Mouse (Mus musculus) T-helper 2 cell (primary cell): ENCODE results near the gene Trpc4ap.
"Not testable (repeated sequence)": the region's sequence is repeated elsewhere in the genome, so short reads cannot be mapped to it uniquely, and the experiment has no call there.

Source experiments
- in situ Hi-C: fragments of 300-600 bp; cut with MboI, MseI; formaldehyde crosslinking; loops from one replicate; pipeline ENCODE4 v1.15.1; 2025; ENCODE audit warnings: high pct_unique_total_duplicates

Gene Trpc4ap

DNA sequence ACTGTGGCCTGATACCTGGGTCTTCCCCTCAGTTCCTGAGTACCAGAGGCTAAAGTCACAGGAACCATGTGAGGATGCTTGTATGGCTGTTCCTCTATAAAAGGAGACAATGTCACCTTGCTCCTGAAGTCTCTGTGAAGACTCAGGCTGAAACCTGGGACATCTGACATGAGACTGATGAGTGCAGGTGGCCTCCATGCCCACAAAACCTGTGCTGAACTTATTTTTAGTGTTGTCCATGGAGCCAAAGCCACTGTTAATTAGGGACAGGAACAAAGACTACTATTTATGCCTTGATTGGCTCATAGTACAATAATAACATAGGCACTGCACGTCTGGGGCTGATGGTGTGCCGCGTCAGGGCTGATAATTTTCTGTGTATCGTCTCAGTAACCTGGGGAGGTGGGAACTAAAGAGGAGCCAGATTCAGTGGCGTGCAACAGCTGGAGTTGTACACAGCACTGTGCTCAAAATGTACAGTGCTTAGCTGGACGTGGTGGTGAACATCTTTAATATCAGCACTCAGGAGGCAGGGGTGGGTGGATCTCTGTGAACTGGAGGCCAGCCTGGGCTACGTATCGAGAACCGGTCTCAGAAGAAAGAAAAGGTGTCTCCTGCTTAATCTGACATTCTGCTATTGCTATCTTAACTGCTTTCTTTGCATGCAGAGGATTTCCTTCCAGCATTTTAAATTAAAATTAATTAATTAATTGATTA lies 80.2 kb downstream of the Trpc4ap start:
- in situ Hi-C loops = no loop called here

DNA sequence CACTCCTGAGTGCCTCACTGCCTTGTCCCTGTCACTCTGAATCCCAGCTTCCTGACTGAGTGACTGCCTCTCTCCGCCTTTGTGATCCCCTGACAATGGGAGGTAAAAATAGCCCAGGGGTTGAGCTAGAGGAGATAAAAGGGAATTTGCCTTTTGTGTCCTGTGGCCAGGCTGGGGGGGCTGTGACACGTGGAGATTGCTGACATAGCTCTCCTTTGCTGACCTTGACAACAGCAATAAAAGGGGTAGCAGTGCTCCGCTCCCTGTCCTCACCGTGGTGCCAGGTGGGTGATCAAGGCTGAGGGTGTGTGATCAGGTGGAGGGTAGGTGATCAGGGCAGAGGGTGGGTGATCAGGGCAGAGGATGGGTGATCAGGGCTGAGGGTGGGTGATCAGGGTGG lies 81.2 kb downstream of the Trpc4ap start, which contains the start of gene Myh7b:
Gene Myh7b (plus strand): TSS at position 235 of the 400 bp plus-strand sequence.
- in situ Hi-C loops = no loop called here

DNA sequence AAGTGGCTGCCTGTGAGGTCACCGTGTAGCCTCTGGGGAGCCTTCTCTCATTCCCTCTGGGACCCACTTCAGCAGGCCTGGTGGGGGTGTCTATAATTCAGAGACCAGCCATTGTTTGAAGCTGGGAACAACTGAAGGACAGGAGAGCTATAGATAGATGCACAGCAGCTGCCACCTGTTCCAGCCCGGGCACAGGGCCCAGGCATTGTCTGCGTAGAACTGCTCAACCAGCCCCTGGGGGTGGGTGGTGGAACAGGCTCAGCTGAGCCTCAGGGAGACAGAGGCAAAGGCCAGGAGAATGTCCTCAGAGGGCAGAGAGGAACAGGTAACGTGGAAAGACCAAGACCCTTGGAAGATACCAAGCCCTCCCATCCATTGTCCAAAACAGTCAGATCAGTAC lies 85.8 kb downstream of the Trpc4ap start:
- in situ Hi-C loops = no loop called here

DNA sequence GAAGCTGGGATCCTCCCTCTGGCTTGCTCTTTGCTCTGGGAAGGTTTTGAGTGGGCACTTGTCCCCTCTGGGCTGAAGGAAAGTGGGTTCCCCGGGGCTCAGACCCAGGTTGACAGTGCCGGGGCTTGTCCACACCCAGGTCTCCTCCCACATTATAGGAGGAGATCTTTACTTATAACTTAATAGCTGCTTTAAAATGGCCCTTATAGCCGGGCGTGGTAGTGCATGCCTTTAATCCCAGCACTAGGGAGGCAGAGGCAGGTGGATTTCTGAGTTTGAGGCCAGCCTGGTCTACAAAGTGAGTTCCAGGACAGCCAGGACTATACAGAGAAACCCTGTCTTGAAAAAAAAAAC lies 87.0 kb downstream of the Trpc4ap start:
- in situ Hi-C loops = not testable (repeated sequence)

DNA sequence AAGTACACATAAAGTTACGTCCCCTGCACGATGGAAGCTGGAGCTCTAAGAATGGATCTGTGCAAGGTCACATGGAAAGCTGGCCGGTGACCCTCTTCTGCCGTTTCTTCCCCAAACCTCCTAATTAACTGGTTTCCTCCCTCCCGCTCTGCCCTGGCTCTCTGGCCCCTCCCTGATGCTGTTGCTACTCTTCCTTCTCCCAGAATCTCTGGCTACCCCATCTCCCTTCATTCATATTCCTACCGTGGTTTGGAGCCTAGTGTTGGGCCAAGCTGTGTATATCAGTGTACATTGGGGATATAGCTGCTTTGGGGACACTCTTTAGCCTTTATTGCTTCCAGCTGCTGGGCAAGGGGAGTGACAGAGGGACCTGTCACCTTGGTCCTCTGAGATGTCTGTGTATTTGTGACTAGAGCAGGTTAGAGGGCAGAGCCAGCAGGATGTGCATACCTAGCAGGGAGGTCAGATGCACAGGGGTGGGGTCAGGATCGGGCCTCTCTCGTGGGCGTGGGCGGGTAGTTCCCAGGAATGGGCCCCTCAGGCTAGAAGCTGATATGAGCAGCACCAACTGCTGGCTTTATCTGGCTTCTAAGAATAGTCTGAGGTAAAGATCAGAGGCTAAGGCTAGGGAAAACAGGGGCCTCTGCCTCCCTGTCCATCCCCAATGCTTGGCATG lies 87.5 kb downstream of the Trpc4ap start:
- in situ Hi-C loops = no loop called here

DNA sequence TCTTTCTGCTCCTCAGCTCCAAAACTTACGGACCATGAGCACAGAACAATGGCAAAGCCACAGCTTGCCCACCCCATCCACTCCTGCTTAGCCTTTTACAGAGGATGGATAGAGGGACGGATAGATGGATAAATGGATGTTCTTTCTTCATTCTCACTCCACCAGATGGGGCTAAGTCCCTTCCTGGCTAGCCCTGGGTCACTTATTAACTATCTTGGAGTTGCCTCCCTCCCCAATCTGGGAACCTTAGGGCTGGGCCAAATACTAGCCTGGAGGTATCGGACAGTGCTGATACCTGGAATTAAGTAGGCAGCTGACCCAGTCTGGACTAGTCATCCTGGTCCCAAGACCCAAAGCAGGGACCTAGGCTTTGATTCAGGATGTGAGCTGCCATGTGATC lies 88.5 kb downstream of the Trpc4ap start:
- in situ Hi-C loops = no loop called here

DNA sequence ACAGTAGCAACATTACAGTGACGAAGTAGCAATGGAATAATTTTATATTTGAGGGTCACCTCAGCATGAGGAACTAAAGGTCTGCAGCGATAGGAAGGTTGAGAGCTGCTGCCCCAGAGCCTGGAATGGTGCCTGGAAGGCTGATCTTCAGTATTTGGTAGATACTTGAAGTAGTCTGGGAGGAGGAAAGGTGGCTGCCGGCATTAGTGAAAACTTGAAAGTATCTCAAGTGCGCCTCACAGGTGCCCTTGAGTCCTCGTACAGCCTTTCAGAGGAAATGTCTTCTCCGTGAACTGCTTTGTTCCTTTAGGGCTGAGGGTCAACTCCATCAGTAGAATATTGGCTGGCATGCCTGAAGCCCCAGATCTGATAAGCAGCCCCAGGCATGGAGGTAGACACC lies 96.7 kb downstream of the Trpc4ap start:
- in situ Hi-C loops = no loop called here

DNA sequence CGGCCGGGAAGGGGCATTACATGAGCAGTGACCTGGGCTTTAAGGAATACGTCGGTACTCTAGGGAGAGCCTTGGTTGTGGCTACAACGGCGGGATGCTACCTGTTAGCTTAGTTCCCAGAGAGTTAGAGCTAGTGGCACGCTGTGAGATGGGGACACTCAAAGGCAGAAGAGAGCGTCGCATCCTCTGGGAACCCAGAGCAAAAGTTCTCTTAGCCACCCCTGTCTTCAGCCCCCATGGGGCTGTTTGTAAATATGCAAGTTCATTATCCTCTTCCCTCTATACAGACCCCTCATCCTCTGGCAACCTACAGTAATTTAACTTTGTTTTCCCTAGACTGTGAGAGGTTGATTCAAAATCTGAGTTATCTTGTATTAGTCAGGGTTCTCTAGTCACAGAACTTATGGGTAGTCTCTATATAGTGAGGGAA lies 99.3 kb downstream of the Trpc4ap start:
- in situ Hi-C loops = no loop called here

DNA sequence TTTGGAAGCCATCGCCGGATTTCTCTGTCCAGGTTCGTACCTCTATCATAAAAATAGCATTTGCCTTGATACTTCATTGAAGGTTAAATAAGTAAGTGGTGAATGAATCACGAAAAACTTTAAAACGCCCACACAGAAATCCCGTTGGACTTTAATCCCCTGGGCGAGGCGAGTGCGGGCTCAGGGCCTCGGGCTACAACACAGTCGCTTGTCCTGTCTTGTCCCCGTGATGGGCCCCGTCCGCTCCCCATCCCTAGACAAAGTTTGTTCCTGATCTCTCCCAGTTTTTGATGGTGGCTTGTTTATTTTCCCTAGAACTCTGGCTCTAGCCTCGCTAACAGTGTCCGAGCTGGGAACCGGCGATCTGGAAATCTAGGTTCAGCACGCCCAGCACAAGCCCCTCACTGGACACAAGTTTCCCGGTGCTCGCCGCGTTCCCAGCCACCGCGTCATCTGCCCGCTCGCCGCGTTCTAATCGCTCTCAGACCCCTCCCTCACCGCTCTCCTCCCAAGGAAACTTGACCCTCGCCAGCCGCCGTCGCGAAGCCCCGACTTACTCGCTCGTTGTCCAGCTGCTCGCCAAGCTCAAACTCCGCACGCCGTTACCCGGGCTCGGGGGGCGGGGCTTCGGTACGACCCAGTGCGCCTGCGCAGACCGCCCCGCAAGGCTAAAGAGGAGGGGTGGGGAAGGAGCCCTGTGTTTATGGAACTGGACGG lies 99.9 kb downstream of the Trpc4ap start, which contains the start of gene Gss:
Gene Gss (minus strand): TSS at position 674 of the 717 bp plus-strand sequence.
- in situ Hi-C loops = no loop called here

DNA sequence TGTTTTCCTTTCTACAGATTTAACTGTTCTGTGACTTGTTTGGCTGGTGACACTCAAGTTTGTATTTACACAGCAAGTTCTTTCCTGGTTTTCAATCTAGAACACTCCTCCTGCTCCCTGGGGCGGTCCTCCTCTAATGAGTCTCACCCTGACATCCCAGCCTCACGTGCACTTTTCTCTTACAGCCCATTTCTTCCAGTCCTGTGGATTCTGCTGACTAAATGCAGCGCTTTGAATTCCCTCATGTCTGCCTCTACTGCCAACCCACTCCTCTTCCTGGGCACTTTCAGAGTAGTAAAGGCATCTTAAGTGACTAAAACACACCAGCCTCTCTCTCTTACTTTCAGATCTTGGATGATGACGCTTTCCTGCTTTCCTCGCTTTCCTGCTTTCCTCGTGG lies 100.5 kb downstream of the Trpc4ap start:
- in situ Hi-C loops = no loop called here

DNA sequence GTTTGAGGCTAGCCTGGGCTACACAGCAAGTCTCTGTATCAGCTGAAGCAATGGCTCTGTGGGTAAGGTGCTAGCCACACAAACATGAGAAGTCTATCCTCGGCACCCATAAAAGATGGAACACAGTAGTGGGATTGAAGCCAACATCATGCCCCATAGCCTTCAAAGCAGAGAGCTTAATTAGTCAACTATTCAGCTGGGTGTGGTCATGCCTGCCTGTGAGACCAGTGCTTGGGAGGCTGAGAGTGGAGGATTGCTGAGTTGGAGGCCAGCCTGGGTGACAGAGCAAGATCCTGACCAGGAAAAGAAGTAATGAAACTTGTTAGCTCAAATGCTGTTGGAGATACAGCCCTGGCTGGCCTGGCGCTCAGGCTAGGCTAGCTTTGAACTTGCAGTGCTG lies 101.3 kb downstream of the Trpc4ap start:
- in situ Hi-C loops = no loop called here

DNA sequence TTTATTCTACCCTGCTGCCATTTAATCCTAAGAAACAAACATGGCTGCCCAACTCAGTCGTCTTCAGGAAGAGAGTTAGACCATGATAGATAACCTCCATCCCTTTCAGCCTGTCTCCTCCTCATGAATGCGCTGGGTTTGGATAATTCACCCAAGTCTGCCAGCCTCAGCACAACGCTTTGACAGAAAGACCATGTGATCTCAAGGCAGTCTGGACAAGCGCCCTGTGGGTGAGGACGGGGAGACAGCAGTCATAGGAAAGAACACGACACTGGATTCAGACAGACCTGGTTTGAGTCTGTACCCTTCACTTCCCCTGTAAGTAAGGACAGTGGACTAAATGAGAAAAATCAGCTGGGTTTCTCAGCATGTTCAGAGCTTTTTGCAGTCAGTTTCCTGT lies 102.7 kb downstream of the Trpc4ap start:
- in situ Hi-C loops = loop anchor here (10.0 kb wide), 1 partner anchor 75 kb away; the partner anchor contains the start of genes Acss2 and Ggt7

DNA sequence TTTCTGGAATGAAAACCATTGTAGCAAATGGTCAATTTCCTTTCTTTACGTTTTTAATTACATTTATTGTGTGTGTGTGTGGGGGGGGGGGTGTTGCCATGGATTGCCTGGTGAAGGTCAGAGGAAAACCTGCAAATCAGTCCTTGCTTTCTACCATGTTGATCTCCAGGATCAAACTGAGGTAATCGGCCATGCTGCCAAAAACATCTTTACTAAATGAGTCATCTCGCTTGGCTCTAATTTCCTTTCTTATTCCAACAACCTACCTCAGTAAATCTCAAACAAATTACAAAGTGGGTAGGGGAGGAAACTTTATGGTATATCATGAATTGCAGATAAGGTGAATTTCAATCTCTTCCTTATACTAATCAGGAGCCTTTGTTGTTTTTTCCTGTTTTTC lies 104.0 kb downstream of the Trpc4ap start:
- in situ Hi-C loops = loop anchor here (10.0 kb wide), 1 partner anchor 73 kb away; the partner anchor contains the start of genes Acss2 and Ggt7

DNA sequence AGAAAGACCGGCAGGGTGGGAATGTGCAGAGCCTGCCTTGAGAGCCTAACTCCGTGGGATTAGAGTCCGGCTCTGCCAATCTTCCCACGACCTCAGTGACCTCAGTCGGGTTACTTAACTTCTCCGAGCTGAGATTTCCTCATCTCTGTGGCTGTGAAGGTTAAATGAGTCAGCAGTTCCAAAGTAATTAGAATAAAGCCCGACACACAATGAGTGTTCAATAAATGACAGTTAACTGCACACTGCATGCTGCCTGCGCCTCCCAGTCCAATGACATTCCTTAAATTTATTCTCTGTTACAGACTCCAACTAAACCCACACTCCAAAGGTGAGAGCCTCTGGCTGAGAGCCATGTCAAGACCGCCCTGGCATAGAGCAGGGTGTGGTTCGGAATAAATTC lies 106.7 kb downstream of the Trpc4ap start:
- in situ Hi-C loops = loop anchor here (10.0 kb wide), 1 partner anchor 71 kb away; the partner anchor contains the start of genes Acss2 and Ggt7

DNA sequence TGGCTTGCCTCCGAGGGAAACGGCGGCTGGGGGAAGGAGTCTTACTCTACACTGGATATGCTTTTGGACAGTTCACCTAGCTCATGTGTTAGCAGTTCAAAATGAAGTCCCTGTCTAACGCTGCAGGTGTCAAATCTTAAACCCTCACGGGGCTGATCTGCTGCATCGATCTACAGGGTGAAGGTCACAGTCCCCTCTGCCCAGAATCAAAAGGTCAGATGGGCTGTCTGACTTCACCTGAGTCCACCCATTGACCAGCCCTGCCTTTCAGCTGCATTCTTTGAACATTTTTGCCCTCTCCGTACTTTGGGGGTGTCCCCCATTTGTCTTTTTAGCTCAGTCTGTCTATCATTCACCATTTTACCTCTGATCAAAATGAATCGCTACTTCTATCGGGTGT lies 107.1 kb downstream of the Trpc4ap start:
- in situ Hi-C loops = loop anchor here (10.0 kb wide), 1 partner anchor 70 kb away; the partner anchor contains the start of genes Acss2 and Ggt7
